Mouse (Mus musculus) hindbrain, embryonic 16.5 days (tissue): ENCODE data around the gene Zfp990. TPM values are rescaled to one million over a fixed set of nuclear protein-coding genes. Genes with fewer than 3 reads are reported as not detected.
"Not testable (repeated sequence)": the region's sequence is repeated elsewhere in the genome, so short reads cannot be mapped to it uniquely, and the experiment has no call there.

Experiments
- ATAC-seq: fragments of 200-750 bp; cut with Nextera tagmentation; 2 replicates; pipeline ENCODE4 v1.8.0; 2017; ENCODE audit warnings: moderate TSS enrichment, moderate library complexity
- H3K27ac ChIP-seq: fragments of 300-500 bp; sonication (generic); 2 replicates; pipeline ENCODE4 v1.5.1; 2014; ENCODE audit warnings: low read depth, mild to moderate bottlenecking, control low read depth, low read length, moderate library complexity
- H3K27me3 ChIP-seq: fragments of 300-500 bp; sonication (generic); replicated peaks from 2 replicates; pipeline ENCODE4 v1.6.1; 2014; ENCODE audit warnings: low read length; ENCODE audit not compliant: control insufficient read depth, insufficient read depth
- H3K36me3 ChIP-seq: fragments of 300-500 bp; sonication (generic); 2 replicates; pipeline ENCODE4 v1.6.1; 2014; ENCODE audit warnings: mild to moderate bottlenecking, low read length, moderate library complexity, mixed read lengths; ENCODE audit not compliant: control insufficient read depth, insufficient read depth
- H3K4me1 ChIP-seq: fragments of 300-500 bp; sonication (generic); 2 replicates; pipeline ENCODE4 v1.6.1; 2014; ENCODE audit warnings: low read depth, low read length; ENCODE audit not compliant: control insufficient read depth, insufficient read depth
- H3K4me2 ChIP-seq: fragments of 300-500 bp; sonication (generic); 2 replicates; pipeline ENCODE4 v1.6.1; 2014; ENCODE audit warnings: mild to moderate bottlenecking, low read length, control low read depth, moderate library complexity
- H3K4me3 ChIP-seq: fragments of 300-500 bp; sonication (generic); 2 replicates; pipeline ENCODE4 v1.5.1; 2014; ENCODE audit warnings: mild to moderate bottlenecking, low read length, control low read depth, moderate library complexity
- H3K9ac ChIP-seq: fragments of 300-500 bp; sonication (generic); 2 replicates; pipeline ENCODE4 v1.6.1; 2014; ENCODE audit warnings: low read depth, mild to moderate bottlenecking, control low read depth, low read length, moderate library complexity
- H3K9me3 ChIP-seq: fragments of 300-500 bp; sonication (generic); 2 replicates; pipeline ENCODE4 v1.6.1; 2014; ENCODE audit warnings: mild to moderate bottlenecking, low read length, moderate library complexity; ENCODE audit not compliant: control insufficient read depth
- WGBS: fragments of 180-500 bp; shearing (Covaris S2); extraction: QIAGEN DNeasy Blood & Tissue Kit; methylation state at CpG from one replicate; pipeline ENCODE4 v1.1.7; 2014; 5-methylcytosine and 5-hydroxymethylcytosine counted together
- polyA plus RNA-seq: library from polyadenylated mRNA; unstranded; fragments of >200 nt; fragmentation: Nextera tagmentation; extraction: Ambion mirVana; gene quantifications from 2 replicates; pipeline ENCODE4 v1.2.1, GENCODE M21; 2015

The Zfp990 gene
- polyA plus RNA-seq, 1 experiment from 2014 or later: 0.06 TPM

- H3K4me2 ChIP-seq, H3K27ac ChIP-seq, H3K9me3 ChIP-seq, H3K36me3 ChIP-seq, H3K4me1 ChIP-seq, H3K4me3 ChIP-seq, H3K9ac ChIP-seq, ATAC-seq, H3K27me3 ChIP-seq: not testable (repeated sequence)
- WGBS: 80% methylated on average over 1 of the region's 1 CpGs
These were observed 6.8 kb downstream of the Zfp990 start for GRCm38 (mm10) chr4:145517391-145517790.

DNA sequence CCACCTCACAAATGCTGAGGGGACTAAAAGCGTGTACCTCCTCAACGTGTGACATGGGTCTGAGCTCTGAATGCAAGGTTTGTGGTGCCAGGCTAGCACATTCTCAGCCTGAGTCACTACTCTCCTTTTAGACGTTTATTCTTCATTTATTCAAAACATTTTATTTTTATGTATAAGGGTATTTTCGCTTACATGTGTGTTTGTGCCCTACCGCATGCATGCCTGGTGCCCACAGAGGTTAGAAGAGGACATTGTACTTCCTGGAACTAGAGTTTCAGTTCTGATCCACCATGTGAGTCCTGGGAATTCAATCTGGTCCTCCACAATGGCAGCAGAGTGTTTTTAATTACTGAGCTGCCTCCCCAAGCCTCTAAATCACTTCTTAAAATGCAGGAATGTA lies 33.3 kb downstream of the Zfp990 start:
- not testable (repeated sequence) for H3K9ac ChIP-seq, H3K27me3 ChIP-seq, ATAC-seq, H3K27ac ChIP-seq, H3K4me3 ChIP-seq, H3K4me1 ChIP-seq, H3K36me3 ChIP-seq, H3K4me2 ChIP-seq
- WGBS: 81% methylated on average over 5 of the region's 5 CpGs
- peaks cover 26% of the 10 kb centered on the region for H3K9me3 ChIP-seq

DNA sequence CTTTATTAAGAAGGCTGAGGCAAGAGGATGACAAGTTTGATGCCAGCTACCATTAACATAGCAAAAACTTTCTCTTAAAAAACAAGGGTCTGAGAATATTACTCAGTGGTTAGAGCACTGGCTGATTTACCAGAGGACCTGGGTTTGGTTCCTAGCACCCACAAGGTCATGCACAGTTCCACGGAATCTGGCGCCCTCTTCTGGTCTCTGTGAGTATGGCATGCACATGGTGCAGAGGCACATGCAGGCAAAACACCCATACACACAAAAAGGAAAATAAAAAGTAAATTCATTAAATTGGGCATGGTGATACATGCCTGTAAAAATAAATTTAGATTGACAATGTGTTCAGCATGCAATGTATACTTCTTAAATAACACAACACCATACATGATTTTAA lies 34.5 kb downstream of the Zfp990 start:
- peaks cover 30% of the 10 kb centered on the region for H3K9me3 ChIP-seq
- H3K27ac ChIP-seq, ATAC-seq, H3K9ac ChIP-seq, H3K4me3 ChIP-seq, H3K36me3 ChIP-seq, H3K27me3 ChIP-seq, H3K4me1 ChIP-seq, H3K4me2 ChIP-seq: not testable (repeated sequence)
- 23% methylated on average over 2 of the region's 2 CpGs for WGBS

DNA sequence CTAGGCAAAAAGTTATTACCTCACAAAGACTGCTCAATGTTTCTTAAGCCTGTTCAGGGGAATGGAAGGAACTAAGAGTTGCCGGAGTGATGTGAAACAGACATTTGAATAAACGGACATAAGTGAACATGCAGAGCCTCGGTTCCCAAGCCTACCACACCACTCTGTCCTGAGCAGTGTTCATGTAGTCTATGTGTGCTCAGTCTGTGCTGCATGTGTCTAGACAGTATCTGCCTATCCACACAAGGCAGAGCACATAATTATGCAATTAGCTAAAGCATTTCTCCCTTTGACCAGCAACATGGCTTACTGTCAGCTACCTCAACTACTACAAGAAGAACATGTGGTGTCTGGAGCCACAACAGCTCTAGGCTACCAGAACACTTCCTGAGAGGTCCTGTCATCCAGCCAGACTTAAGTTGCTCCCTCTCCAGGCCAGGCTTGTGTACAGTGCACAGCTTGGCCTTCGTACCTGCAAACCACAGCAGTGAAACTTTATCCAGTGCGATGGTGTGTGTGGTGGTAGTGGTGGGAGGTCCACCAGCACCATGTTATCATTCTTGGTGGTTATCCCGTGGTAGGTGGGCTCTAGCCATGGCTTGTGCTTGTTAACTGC lies 35.3 kb downstream of the Zfp990 start:
- not testable (repeated sequence) for H3K9ac ChIP-seq, ATAC-seq, H3K27ac ChIP-seq, H3K4me3 ChIP-seq, H3K4me1 ChIP-seq, H3K27me3 ChIP-seq, H3K36me3 ChIP-seq, H3K4me2 ChIP-seq
- WGBS: 80% methylated on average over 6 of the region's 6 CpGs
- H3K9me3 ChIP-seq: peaks cover 33% of the 10 kb centered on the region

DNA sequence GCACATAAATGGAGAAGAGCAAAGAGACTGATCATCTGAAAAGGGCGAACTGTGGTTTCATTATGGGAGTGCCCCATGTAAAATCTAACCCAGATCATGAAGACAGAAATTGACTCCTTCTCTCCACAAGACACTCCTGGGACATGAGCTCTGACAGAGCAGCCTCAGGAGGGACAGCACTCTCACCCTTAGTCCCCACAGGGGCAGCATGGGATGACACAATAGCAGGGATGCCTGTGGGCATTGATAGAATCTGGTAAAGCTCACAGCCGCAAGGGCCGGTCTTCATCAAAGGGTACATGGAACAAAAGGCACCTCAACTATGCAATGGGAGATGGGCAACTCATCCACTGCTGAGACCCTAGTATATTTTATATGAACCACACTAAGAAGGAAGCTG lies 35.9 kb downstream of the Zfp990 start:
- not testable (repeated sequence) for H3K36me3 ChIP-seq, H3K27me3 ChIP-seq, H3K4me1 ChIP-seq, H3K4me2 ChIP-seq, ATAC-seq, H3K27ac ChIP-seq, H3K9ac ChIP-seq, H3K4me3 ChIP-seq
- WGBS: 89% methylated on average over 3 of the region's 3 CpGs
- peaks cover 31% of the 10 kb centered on the region for H3K9me3 ChIP-seq

GRCm38 (mm10) chr4:145556680-145557079 lies 46.1 kb downstream of the Zfp990 start:
- no peak for ATAC-seq
- H3K27ac ChIP-seq: no peak overlapping the region
- no peaks in the 10 kb centered on the region for H3K4me1 ChIP-seq
- H3K4me2 ChIP-seq: no peak overlapping the region
- 75% methylated on average over 1 of the region's 1 CpGs for WGBS
- no peak overlapping the region for H3K9ac ChIP-seq
- no peaks in the 10 kb centered on the region for H3K27me3 ChIP-seq
- peaks cover 25% of the 10 kb centered on the region for H3K9me3 ChIP-seq
- no peaks in the 10 kb centered on the region for H3K36me3 ChIP-seq
- no peak overlapping the region for H3K4me3 ChIP-seq

GRCm38 (mm10) chr4:145559505-145560099 lies 49.0 kb downstream of the Zfp990 start:
- ATAC-seq: no peak
- Histone ChIP-seq H3K27me3 (no peaks in the 10 kb centered on the region), H3K9ac (no peak overlapping the region), H3K27ac (no peak overlapping the region), H3K4me3 (no peak overlapping the region), H3K9me3 (peaks cover 25% of the 10 kb centered on the region), H3K4me2 (no peak overlapping the region), H3K4me1 (no peaks in the 10 kb centered on the region), H3K36me3 (no peaks in the 10 kb centered on the region)
- 40% methylated on average over 3 of the region's 3 CpGs for WGBS

DNA sequence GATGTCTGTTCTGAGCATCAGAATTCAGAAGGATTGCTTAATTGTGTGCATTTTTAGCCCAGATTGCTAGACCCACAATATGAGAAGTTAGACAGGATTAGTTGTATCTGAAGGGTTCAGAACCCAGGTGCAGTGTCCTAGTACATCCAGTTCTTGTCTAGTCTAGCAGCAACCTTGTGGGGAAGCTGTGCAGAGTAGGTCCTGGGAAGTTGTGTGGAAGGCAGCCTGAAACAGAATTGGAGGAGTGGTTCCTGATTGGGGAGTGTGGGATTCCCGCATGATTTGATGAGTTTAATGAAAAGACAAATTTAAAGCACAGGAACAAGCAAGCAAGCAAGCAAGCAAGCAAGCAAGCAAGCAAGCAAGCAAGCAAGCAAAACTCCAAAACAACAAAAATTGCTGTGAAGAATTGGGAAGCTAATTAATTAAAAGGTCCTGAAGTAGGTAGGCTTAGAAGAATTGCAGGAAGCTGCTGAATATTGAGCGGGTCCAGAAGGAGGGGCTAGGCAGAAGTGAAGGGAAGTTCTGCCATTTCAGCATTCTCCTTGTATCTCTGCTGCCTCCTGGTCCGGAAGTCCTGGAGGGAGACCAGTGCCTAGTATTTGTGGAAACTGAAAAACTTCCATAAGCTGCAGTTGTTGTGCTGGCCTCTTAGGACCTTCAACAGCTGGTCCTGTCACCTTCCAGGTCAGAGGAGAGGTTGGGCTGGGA lies 53.7 kb downstream of the Zfp990 start:
- no peak overlapping the region for H3K4me2 ChIP-seq
- H3K36me3 ChIP-seq: no peaks in the 10 kb centered on the region
- peaks cover 22% of the 10 kb centered on the region for H3K9me3 ChIP-seq
- H3K27ac ChIP-seq: no peak overlapping the region
- no peak overlapping the region for H3K9ac ChIP-seq
- ATAC-seq: no peak
- H3K4me1 ChIP-seq: no peaks in the 10 kb centered on the region
- H3K4me3 ChIP-seq: no peak overlapping the region
- no peaks in the 10 kb centered on the region for H3K27me3 ChIP-seq
- 65% methylated on average over 3 of the region's 3 CpGs for WGBS

GRCm38 (mm10) chr4:145570461-145570860 lies 59.9 kb downstream of the Zfp990 start:
- not testable (repeated sequence) for ATAC-seq

More at GRCm38 (mm10) chr4:145570461-145570860, 59.9 kb downstream of the Zfp990 start:
- peaks cover 17% of the 10 kb centered on the region for H3K9me3 ChIP-seq
- not testable (repeated sequence) for H3K4me1 ChIP-seq, H3K4me3 ChIP-seq, H3K9ac ChIP-seq, H3K27ac ChIP-seq, H3K36me3 ChIP-seq, H3K27me3 ChIP-seq, H3K4me2 ChIP-seq
- WGBS: 79% methylated on average over 5 of the region's 10 CpGs
